Comparison of ENCODE assay signal across 9 mouse cellular contexts in the genomic region with DNA sequence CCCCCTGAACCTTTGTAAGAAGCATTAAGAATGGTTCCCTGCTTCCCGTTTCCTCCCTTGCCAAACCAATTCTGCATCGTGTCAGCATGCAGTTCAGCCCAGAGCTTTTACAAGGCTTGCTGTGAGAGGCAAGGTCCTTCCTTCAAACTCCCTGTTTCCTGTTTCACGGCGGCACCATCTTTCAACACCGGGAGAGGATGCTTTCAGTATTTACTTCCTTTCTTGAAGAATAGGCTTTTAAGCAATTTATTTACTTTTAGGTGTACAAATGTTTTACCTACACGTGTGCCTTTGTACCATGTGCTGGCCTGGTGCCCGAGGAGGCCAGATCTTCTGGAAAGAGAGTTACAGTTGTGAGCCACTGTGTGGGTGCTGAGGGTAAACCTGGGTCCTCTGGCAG. TPM values are rescaled to one million over a fixed set of nuclear protein-coding genes. Genes with fewer than 3 reads are reported as not detected.
A peak's percentile ranks its signal among the peaks of the same experiment; 100 is the strongest.
DNase-seq lines count a peak whose midpoint lies in the region; ATAC-seq lines count a peak whose summit lies in the region.
"Had no signal": no experiment of that assay in that cellular context is flagged by ENCODE, and none has a peak within 500 bp of the region (broad histone marks: within the 10 kb centered on the region; RNA-seq: fewer than 3 reads in every experiment).

No protein-coding gene starts in this region.

- no peaks in the 10 kb centered on the region for H3K9me3 ChIP-seq in embryonic facial prominence, embryonic 12.5 days
- H3K9me3 ChIP-seq in embryonic facial prominence, embryonic 10.5 days, result no peaks in the 10 kb centered on the region
- no peaks in the 10 kb centered on the region for H3K9me3 ChIP-seq in intestine, embryonic 15.5 days
- H3K9me3 ChIP-seq in forebrain, embryonic 10.5 days, result no peaks in the 10 kb centered on the region

- 77% methylated on average over 7 of the region's 7 CpGs for WGBS in embryonic facial prominence, embryonic 12.5 days
- WGBS in embryonic facial prominence, embryonic 10.5 days, result 87% methylated on average over 7 of the region's 7 CpGs
- 50% methylated on average over 7 of the region's 7 CpGs for WGBS in intestine, embryonic 15.5 days
- 89% methylated on average over 7 of the region's 7 CpGs for WGBS in forebrain, embryonic 10.5 days

- no peaks in the 10 kb centered on the region for H3K27me3 ChIP-seq in embryonic facial prominence, embryonic 12.5 days
- H3K27me3 ChIP-seq in embryonic facial prominence, embryonic 10.5 days (replicated peaks; ENCODE audit: low read depth, poor library complexity, severe bottlenecking), result no peaks in the 10 kb centered on the region
- H3K27me3 ChIP-seq in intestine, embryonic 15.5 days (replicated peaks), result no peaks in the 10 kb centered on the region
- no peaks in the 10 kb centered on the region for H3K27me3 ChIP-seq in forebrain, embryonic 10.5 days (ENCODE audit: poor library complexity, severe bottlenecking)

- DNase-seq in embryonic facial prominence, embryonic 10.5 days (ENCODE audit: low spot score), result no peak
- DNase-seq in B cell, adult 2 months, result peak; percentile 28 to 33
- DNase-seq in lung, postnatal 4 days, result peak; percentile 47 to 72
- DNase-seq in forebrain, embryonic 10.5 days (ENCODE audit: extremely low spot score, low spot score), result no peak
- no peak for DNase-seq in frontal cortex, postnatal 36 days (ENCODE audit: low spot score in 2 of 2)
- DNase-seq: retina, postnatal 1 day had no signal

- H3K36me3 ChIP-seq in embryonic facial prominence, embryonic 12.5 days, result no peaks in the 10 kb centered on the region
- H3K36me3 ChIP-seq in embryonic facial prominence, embryonic 10.5 days (replicated peaks), result no peaks in the 10 kb centered on the region
- no peaks in the 10 kb centered on the region for H3K36me3 ChIP-seq in intestine, embryonic 15.5 days
- H3K36me3 ChIP-seq in forebrain, embryonic 10.5 days (replicated peaks), result 0 out of 2 replicates have a peak, but pooled peaks cover 9% of the 10 kb centered on the region

- no peak overlapping the region for H3K9ac ChIP-seq in embryonic facial prominence, embryonic 12.5 days
- no peak overlapping the region for H3K9ac ChIP-seq in intestine, embryonic 15.5 days

- peaks cover 29% of the 10 kb centered on the region for H3K4me1 ChIP-seq in embryonic facial prominence, embryonic 12.5 days
- peaks cover 35% of the 10 kb centered on the region for H3K4me1 ChIP-seq in embryonic facial prominence, embryonic 10.5 days
- H3K4me1 ChIP-seq in intestine, embryonic 15.5 days (replicated peaks), result peaks cover 29% of the 10 kb centered on the region
- H3K4me1 ChIP-seq in forebrain, embryonic 10.5 days, result peaks cover 39% of the 10 kb centered on the region

- H3K4me2 ChIP-seq in embryonic facial prominence, embryonic 12.5 days (replicated peaks), result no peak overlapping the region
- 0 out of 2 replicates have a peak overlapping the region, but pooled peaks have one; percentile 22 for H3K4me2 ChIP-seq in intestine, embryonic 15.5 days (replicated peaks)

- ATAC-seq in embryonic facial prominence, embryonic 12.5 days (ENCODE audit: insufficient number of reproducible peaks, insufficient read depth, low FRiP score, low TSS enrichment), result no peak
- no peak for ATAC-seq in intestine, embryonic 15.5 days
- ATAC-seq in erythroid progenitor cell, adult 5-6 weeks (replicated peaks; ENCODE audit: low FRiP score, poor library complexity, severe bottlenecking), result no peak

- H3K4me3 ChIP-seq in embryonic facial prominence, embryonic 12.5 days, result no peak overlapping the region
- no peak overlapping the region for H3K4me3 ChIP-seq in embryonic facial prominence, embryonic 10.5 days
- no peak overlapping the region for H3K4me3 ChIP-seq in intestine, embryonic 15.5 days (replicated peaks)
- no peak overlapping the region for H3K4me3 ChIP-seq in forebrain, embryonic 10.5 days

- H3K27ac ChIP-seq in embryonic facial prominence, embryonic 12.5 days, result peak overlapping the region; percentile 14; the same call in 1 of the 2 replicates
- no peak overlapping the region for H3K27ac ChIP-seq in embryonic facial prominence, embryonic 10.5 days (replicated peaks)
- peak overlapping the region; percentile 76 for H3K27ac ChIP-seq in intestine, embryonic 15.5 days
- H3K27ac ChIP-seq in forebrain, embryonic 10.5 days, result no peak overlapping the region

RNA-seq across cellular contexts. Expression of a gene that starts 4.2 kb away (rescaled TPM):
- 18.3 and 18.4 TPM in 2 replicates for polyA plus RNA-seq in embryonic facial prominence, embryonic 12.5 days (2016; fragmentation: Nextera tagmentation; extraction: Ambion mirVana)
- polyA plus RNA-seq in embryonic facial prominence, embryonic 10.5 days (2016; fragmentation: Nextera tagmentation; extraction: Ambion mirVana), result 12.6 and 13.1 TPM in 2 replicates
- polyA plus RNA-seq in intestine, embryonic 15.5 days (2015; fragmentation: Nextera tagmentation; extraction: Ambion mirVana), result 11.7 and 12.8 TPM in 2 replicates
- 9.4 and 9.5 TPM in 2 replicates for polyA plus RNA-seq in forebrain, embryonic 10.5 days (2016; fragmentation: Nextera tagmentation; extraction: Ambion mirVana)
- total RNA-seq in erythroid progenitor cell, adult 5-6 weeks (2015; ENCODE audit: low replicate concordance), result 19.5 and 20.1 TPM in 2 replicates
- 8.5 and 15.5 TPM in 2 replicates for total RNA-seq in erythroid progenitor cell, adult 5-6 weeks (2017; ENCODE audit: low replicate concordance)

RNA-seq across cellular contexts. Expression of a gene that starts 41.6 kb away (rescaled TPM):
- 31.1 and 32.0 TPM in 2 replicates for polyA plus RNA-seq in embryonic facial prominence, embryonic 12.5 days (2016; fragmentation: Nextera tagmentation; extraction: Ambion mirVana)
- 17.7 and 22.4 TPM in 2 replicates for polyA plus RNA-seq in embryonic facial prominence, embryonic 10.5 days (2016; fragmentation: Nextera tagmentation; extraction: Ambion mirVana)
- polyA plus RNA-seq in intestine, embryonic 15.5 days (2015; fragmentation: Nextera tagmentation; extraction: Ambion mirVana), result 28.0 and 31.2 TPM in 2 replicates
- 20.5 and 21.0 TPM in 2 replicates for polyA plus RNA-seq in forebrain, embryonic 10.5 days (2016; fragmentation: Nextera tagmentation; extraction: Ambion mirVana)
- 12.6 and 18.4 TPM in 2 replicates for total RNA-seq in erythroid progenitor cell, adult 5-6 weeks (2015; ENCODE audit: low replicate concordance)
- total RNA-seq in erythroid progenitor cell, adult 5-6 weeks (2017; ENCODE audit: low replicate concordance), result 7.6 and 10.0 TPM in 2 replicates

Comparison
In these comparisons a context has a peak if more than half of its experiments do, and no peak if none do; other contexts are left out.
1. H3K27ac ChIP-seq: peak in embryonic facial prominence, embryonic 12.5 days (single experiment) and intestine, embryonic 15.5 days (single experiment); none in embryonic facial prominence, embryonic 10.5 days (single experiment) and forebrain, embryonic 10.5 days (single experiment).
2. DNase-seq: peak in B cell, adult 2 months (2 of 2) and lung, postnatal 4 days (2 of 2); none in embryonic facial prominence, embryonic 10.5 days (single experiment), forebrain, embryonic 10.5 days (single experiment) and frontal cortex, postnatal 36 days (0 of 2).